Mouse (Mus musculus) liver, embryonic 16.5 days (tissue): ENCODE results near the gene Cobl. TPM values are rescaled to one million over a fixed set of nuclear protein-coding genes. Genes with fewer than 3 reads are reported as not detected.

ENCODE experiments used
- ATAC-seq: fragments of 200-750 bp; cut with Nextera tagmentation; 2 replicates; pipeline ENCODE4 v1.8.0; 2017; ENCODE audit warnings: low read depth, mild to moderate bottlenecking, moderate number of reproducible peaks, moderate library complexity
- H3K27ac ChIP-seq: fragments of 300-500 bp; sonication (generic); 2 replicates; pipeline ENCODE4 v1.5.1; 2014; ENCODE audit warnings: mild to moderate bottlenecking, low read length
- H3K27me3 ChIP-seq: fragments of 300-500 bp; sonication (generic); 2 replicates; pipeline ENCODE4 v1.6.1; 2014; ENCODE audit warnings: low read depth, low read length, mixed read lengths; ENCODE audit not compliant: control insufficient read depth, insufficient read depth
- H3K36me3 ChIP-seq: fragments of 300-500 bp; sonication (generic); 2 replicates; pipeline ENCODE4 v1.6.1; 2014; ENCODE audit warnings: mild to moderate bottlenecking; ENCODE audit not compliant: control insufficient read depth, insufficient read depth
- H3K4me1 ChIP-seq: fragments of 300-500 bp; sonication (generic); 2 replicates; pipeline ENCODE4 v1.6.1; 2014; ENCODE audit warnings: low read depth, low read length, mixed read lengths; ENCODE audit not compliant: control insufficient read depth
- H3K4me2 ChIP-seq: fragments of 300-500 bp; sonication (generic); 2 replicates; pipeline ENCODE4 v1.6.1; 2014; ENCODE audit warnings: low read depth, low read length, mixed read lengths
- H3K4me3 ChIP-seq: fragments of 300-500 bp; sonication (generic); 2 replicates; pipeline ENCODE4 v1.5.1; 2014; ENCODE audit warnings: low read depth, mild to moderate bottlenecking, low read length
- H3K9ac ChIP-seq: fragments of 300-500 bp; sonication (generic); 2 replicates; pipeline ENCODE4 v1.6.1; 2014; ENCODE audit warnings: low read depth, low read length
- H3K9me3 ChIP-seq: fragments of 300-500 bp; sonication (generic); replicated peaks from 2 replicates; pipeline ENCODE4 v1.6.1; 2016; ENCODE audit warnings: low read length; ENCODE audit not compliant: control insufficient read depth
- WGBS: fragments of 180-500 bp; shearing (Covaris S2); extraction: QIAGEN DNeasy Blood & Tissue Kit; methylation state at CpG from one replicate; pipeline ENCODE4 v1.1.7; 2014; ENCODE audit not compliant: insufficient replicate concordance; 5-methylcytosine and 5-hydroxymethylcytosine counted together
- polyA plus RNA-seq: library from polyadenylated mRNA; unstranded; fragments of >200 nt; fragmentation: Nextera tagmentation; extraction: Ambion mirVana; gene quantifications from 2 replicates; pipeline ENCODE4 v1.2.1, GENCODE M21; 2015

Gene Cobl
- polyA plus RNA-seq, 1 experiment from 2014 or later = 2.2 TPM

GRCm38 (mm10) chr11:12219594-12220530 lies 244.9 kb downstream of the Cobl start:
- Histone ChIP-seq H3K4me3 (no peak overlapping the region), H3K36me3 (no peaks in the 10 kb centered on the region), H3K27ac (no peak overlapping the region), H3K4me1 (no peaks in the 10 kb centered on the region; the same call in none of the 2 replicates), H3K27me3 (no peaks in the 10 kb centered on the region), H3K9me3 (no peaks in the 10 kb centered on the region), H3K4me2 (no peak overlapping the region), H3K9ac (no peak overlapping the region)
- no peak for ATAC-seq
- 43% methylated on average over 4 of the region's 4 CpGs for WGBS

- Histone ChIP-seq H3K4me1 (no peaks in the 10 kb centered on the region; the same call in none of the 2 replicates), H3K27me3 (no peaks in the 10 kb centered on the region), H3K4me2 (no peak overlapping the region), H3K4me3 (no peak overlapping the region), H3K27ac (no peak overlapping the region), H3K9me3 (no peaks in the 10 kb centered on the region), H3K36me3 (no peaks in the 10 kb centered on the region), H3K9ac (no peak overlapping the region)
- WGBS = 66% methylated on average over 1 of the region's 1 CpGs
- no peak for ATAC-seq
These were observed 247.9 kb downstream of the Cobl start for GRCm38 (mm10) chr11:12216897-12217296.

GRCm38 (mm10) chr11:12215582-12215981 lies 249.2 kb downstream of the Cobl start:
- no peaks in the 10 kb centered on the region for H3K27me3 ChIP-seq
- H3K9ac ChIP-seq = no peak overlapping the region
- H3K4me2 ChIP-seq = no peak overlapping the region
- no peaks in the 10 kb centered on the region for H3K36me3 ChIP-seq
- 55% methylated on average over 1 of the region's 1 CpGs for WGBS
- H3K27ac ChIP-seq = no peak overlapping the region
- H3K4me3 ChIP-seq = no peak overlapping the region
- H3K9me3 ChIP-seq = no peaks in the 10 kb centered on the region
- no peaks in the 10 kb centered on the region; the same call in none of the 2 replicates for H3K4me1 ChIP-seq
- peak; percentile 90 for ATAC-seq

- H3K27me3 ChIP-seq = no peaks in the 10 kb centered on the region
- WGBS = 61% methylated on average over 2 of the region's 2 CpGs
- no peaks in the 10 kb centered on the region for H3K36me3 ChIP-seq
- H3K4me1 ChIP-seq = peaks cover 17% of the 10 kb centered on the region
- H3K27ac ChIP-seq = no peak overlapping the region
- no peaks in the 10 kb centered on the region for H3K9me3 ChIP-seq
- H3K4me2 ChIP-seq = no peak overlapping the region
- no peak overlapping the region for H3K9ac ChIP-seq
- no peak overlapping the region for H3K4me3 ChIP-seq
- no peak for ATAC-seq
These were observed 256.2 kb downstream of the Cobl start for GRCm38 (mm10) chr11:12208574-12208973.

- peak; percentile 93 for ATAC-seq
- 20% methylated on average over 6 of the region's 6 CpGs for whole genome bisulfite sequencing
- no peaks in the 10 kb centered on the region for H3K36me3 ChIP-seq
- peaks cover 17% of the 10 kb centered on the region for H3K4me1 ChIP-seq
- H3K4me3 ChIP-seq = no peak overlapping the region
- H3K9ac ChIP-seq = no peak overlapping the region
- H3K4me2 ChIP-seq = peak overlapping the region; percentile 41
- no peaks in the 10 kb centered on the region for H3K27me3 ChIP-seq
- H3K9me3 ChIP-seq = no peaks in the 10 kb centered on the region
- peak overlapping the region; percentile 77 for H3K27ac ChIP-seq
These were observed 259.3 kb downstream of the Cobl start for GRCm38 (mm10) chr11:12205201-12206161.

GRCm38 (mm10) chr11:12199441-12199840 lies 265.3 kb downstream of the Cobl start:
- Histone ChIP-seq H3K36me3 (no peaks in the 10 kb centered on the region), H3K9me3 (no peaks in the 10 kb centered on the region), H3K27me3 (no peaks in the 10 kb centered on the region), H3K4me2 (no peak overlapping the region), H3K9ac (no peak overlapping the region), H3K4me3 (no peak overlapping the region), H3K4me1 (no peaks in the 10 kb centered on the region), H3K27ac (no peak overlapping the region)
- 54% methylated on average over 4 of the region's 4 CpGs for WGBS
- ATAC-seq = no peak

GRCm38 (mm10) chr11:12198700-12199349 lies 265.9 kb downstream of the Cobl start:
- no peak for ATAC-seq
- WGBS = 74% methylated on average over 6 of the region's 6 CpGs
- H3K9me3 ChIP-seq = no peaks in the 10 kb centered on the region
- no peaks in the 10 kb centered on the region for H3K4me1 ChIP-seq
- H3K4me3 ChIP-seq = no peak overlapping the region
- H3K27ac ChIP-seq = 0 out of 2 replicates have a peak overlapping the region, but pooled peaks have one; percentile 7
- H3K27me3 ChIP-seq = no peaks in the 10 kb centered on the region
- no peak overlapping the region for H3K9ac ChIP-seq
- no peaks in the 10 kb centered on the region for H3K36me3 ChIP-seq
- H3K4me2 ChIP-seq = no peak overlapping the region

GRCm38 (mm10) chr11:12198017-12198416 lies 266.7 kb downstream of the Cobl start:
- WGBS = 48% methylated on average over 2 of the region's 2 CpGs
- H3K27ac ChIP-seq = no peak overlapping the region
- H3K4me2 ChIP-seq = no peak overlapping the region
- no peak overlapping the region for H3K9ac ChIP-seq
- H3K4me3 ChIP-seq = no peak overlapping the region
- H3K4me1 ChIP-seq = no peaks in the 10 kb centered on the region
- ATAC-seq = peak; percentile 57; the same call in 1 of the 2 replicates
- no peaks in the 10 kb centered on the region for H3K27me3 ChIP-seq
- H3K9me3 ChIP-seq = no peaks in the 10 kb centered on the region
- no peaks in the 10 kb centered on the region for H3K36me3 ChIP-seq
